Mouse (Mus musculus): ENCODE measurements around the gene Mansc1. TPM values are rescaled to one million over a fixed set of nuclear protein-coding genes. Genes with fewer than 3 reads are reported as not detected.

The Mansc1 gene
- 1.8 and 2.0 TPM in 2 replicates for polyA plus RNA-seq (2015; fragmentation: Nextera tagmentation; extraction: Ambion mirVana)

GRCm38 (mm10) chr6:134631947-134632687 is at the start of gene Mansc1:
Gene Mansc1, minus strand, starts transcription at chr6:134632488.

GRCm38 (mm10) chr6:134639210-134639609 is 6.9 kb upstream of the Mansc1 start, which contains the start of gene Borcs5:
Gene Borcs5, plus strand, starts transcription at chr6:134639510.

GRCm38 (mm10) chr6:134566818-134567485 is 65.3 kb downstream of the Mansc1 start, which contains the start of gene Lrp6:
Gene Lrp6, minus strand, starts transcription at chr6:134566965.

Other genes starting within 250 kb of the Mansc1 start
- 0.09 TPM in 1 of 2 replicates, not detected in the other for gene Bcl2l14, start 236.2 kb downstream of the Mansc1 start, polyA plus RNA-seq (2015; fragmentation: Nextera tagmentation; extraction: Ambion mirVana)
- gene Lrp6, start 65.5 kb downstream of the Mansc1 start, polyA plus RNA-seq (2015; fragmentation: Nextera tagmentation; extraction: Ambion mirVana), result 10.6 and 12.7 TPM in 2 replicates
- gene Borcs5, start 7.0 kb upstream of the Mansc1 start, polyA plus RNA-seq (2015; fragmentation: Nextera tagmentation; extraction: Ambion mirVana), result 38.2 and 42.7 TPM in 2 replicates
- gene Dusp16, start 160.1 kb upstream of the Mansc1 start, polyA plus RNA-seq (2015; fragmentation: Nextera tagmentation; extraction: Ambion mirVana), result 3.4 and 3.7 TPM in 2 replicates
- gene Crebl2, start 197.7 kb upstream of the Mansc1 start, polyA plus RNA-seq (2015; fragmentation: Nextera tagmentation; extraction: Ambion mirVana), result 5.0 and 5.1 TPM in 2 replicates